Mouse (Mus musculus) erythroblast, embryonic 14.5 days (primary cell): ENCODE data around the gene Plscr3. TPM values are rescaled to one million over a fixed set of nuclear protein-coding genes. Genes with fewer than 3 reads are reported as not detected.

ENCODE experiments used
- H3K27me3 ChIP-seq: 2 replicates; pipeline ENCODE4 v1.6.1; 2012; ENCODE audit warnings: inconsistent platforms; ENCODE audit not compliant: control insufficient read depth
- H3K36me3 ChIP-seq: 2 replicates; pipeline ENCODE4 v1.6.1; 2012; ENCODE audit warnings: mild to moderate bottlenecking, inconsistent platforms; ENCODE audit not compliant: control insufficient read depth
- H3K4me1 ChIP-seq: 2 replicates; pipeline ENCODE4 v1.6.1; 2012; ENCODE audit warnings: inconsistent platforms; ENCODE audit not compliant: control insufficient read depth
- H3K4me3 ChIP-seq: replicated peaks from 2 replicates; pipeline ENCODE3; 2012; ENCODE audit warnings: moderate library complexity, mild to moderate bottlenecking, inconsistent platforms
- H3K9me3 ChIP-seq: 2 replicates; pipeline ENCODE4 v1.6.1; 2012; ENCODE audit warnings: low read length, inconsistent platforms, mixed read lengths; ENCODE audit not compliant: control insufficient read depth
- GATA1 ChIP-seq: IDR thresholded peaks from 2 replicates; pipeline ENCODE4 v1.6.1; 2012; ENCODE audit warnings: low read length, inconsistent platforms, mixed read lengths
- TAL1 ChIP-seq: IDR thresholded peaks from 3 replicates; pipeline ENCODE4 v1.6.1; 2012; ENCODE audit warnings: low read length, inconsistent platforms, mixed read lengths
- polyA plus RNA-seq: library from polyadenylated mRNA; stranded (reverse); fragments of >175 nt; gene quantifications from 2 replicates; pipeline ENCODE4 v1.2.3, GENCODE M21; 2012

The Plscr3 gene
- polyA plus RNA-seq, 1 experiment = 4.4 TPM

- peaks cover 88% of the 10 kb centered on the region for H3K27me3 ChIP-seq
- no peak for TF ChIP-seq TAL1
- TF ChIP-seq GATA1 = no peak
- H3K4me3 ChIP-seq = peak overlapping the region; percentile 45
- H3K9me3 ChIP-seq = peaks cover 46% of the 10 kb centered on the region
- H3K36me3 ChIP-seq = no peaks in the 10 kb centered on the region
- peaks cover 52% of the 10 kb centered on the region for H3K4me1 ChIP-seq
These were observed 42.2 kb upstream of the Plscr3 start for GRCm38 (mm10) chr11:69803786-69804651.

GRCm38 (mm10) chr11:69804652-69804940 lies 41.6 kb upstream of the Plscr3 start:
- TF ChIP-seq TAL1 (no peak), GATA1 (no peak)
- peaks cover 46% of the 10 kb centered on the region for H3K4me1 ChIP-seq
- no peaks in the 10 kb centered on the region for H3K36me3 ChIP-seq
- H3K4me3 ChIP-seq = no peak overlapping the region
- peaks cover 88% of the 10 kb centered on the region for H3K27me3 ChIP-seq
- H3K9me3 ChIP-seq = peaks cover 42% of the 10 kb centered on the region

DNA sequence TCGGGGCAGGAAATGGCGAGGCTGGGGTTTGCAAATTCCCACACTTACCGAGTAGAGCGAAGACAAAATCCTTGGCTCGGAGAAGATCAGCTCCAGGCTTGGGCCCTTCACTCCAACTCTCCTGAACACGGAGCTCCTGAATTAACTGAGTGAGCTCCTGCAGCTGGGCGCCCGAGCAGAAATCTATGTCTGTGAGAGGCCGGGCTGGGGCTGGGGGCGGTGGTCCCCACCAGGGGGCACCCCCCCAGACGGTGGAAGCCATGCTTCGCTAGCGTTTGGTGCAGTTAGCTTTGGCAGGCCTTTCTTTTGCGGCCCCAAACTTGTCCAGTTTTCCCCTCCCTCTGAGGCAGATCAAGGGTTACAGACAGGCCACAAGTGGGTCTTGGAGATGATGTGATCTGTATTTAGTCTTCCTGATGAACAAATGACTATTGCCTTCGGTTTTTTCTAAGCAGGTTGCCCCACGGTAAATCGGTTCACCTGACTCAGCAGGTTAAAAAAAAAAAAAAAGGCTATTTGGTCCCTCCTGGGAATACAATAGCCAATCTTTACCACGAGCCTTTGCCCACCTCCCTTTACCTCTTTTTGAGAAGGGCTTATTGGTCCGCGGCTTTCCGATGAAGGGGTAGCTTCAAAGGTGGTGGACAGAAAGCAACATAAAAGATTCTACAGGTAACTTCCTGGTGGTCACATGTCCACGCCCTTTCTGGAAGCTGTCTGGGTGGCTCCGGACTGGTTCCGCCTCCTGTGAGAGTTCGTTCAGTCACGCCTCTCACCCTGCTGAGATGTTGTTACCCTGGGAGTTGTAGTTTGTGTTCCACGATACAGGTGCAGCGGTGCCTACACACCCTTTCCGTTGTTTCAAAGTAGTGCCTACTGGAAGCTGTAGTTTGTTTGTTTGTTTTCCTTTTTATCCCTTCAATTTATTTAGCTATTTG lies 40.9 kb upstream of the Plscr3 start, which contains the start of gene Tmem102:
Gene Tmem102 (minus strand): TSS at position 653 of the 938 bp plus-strand sequence.
- peaks cover 38% of the 10 kb centered on the region for H3K9me3 ChIP-seq
- TF ChIP-seq TAL1 = no peak
- TF ChIP-seq GATA1 = no peak
- H3K4me3 ChIP-seq = no peak within 1 kb of the TSS

GRCm38 (mm10) chr11:69806378-69806777 lies 39.8 kb upstream of the Plscr3 start:
- peaks cover 87% of the 10 kb centered on the region for H3K27me3 ChIP-seq
- no peak for TF ChIP-seq GATA1
- TF ChIP-seq TAL1 = no peak
- peaks cover 33% of the 10 kb centered on the region for H3K4me1 ChIP-seq
- H3K36me3 ChIP-seq = no peaks in the 10 kb centered on the region
- no peak overlapping the region for H3K4me3 ChIP-seq
- peaks cover 29% of the 10 kb centered on the region for H3K9me3 ChIP-seq

More for the DNA sequence above, 40.9 kb upstream of the Plscr3 start, which contains the start of gene Tmem102:
- Histone ChIP-seq H3K36me3 (no peaks in the 10 kb centered on the region), H3K27me3 (peaks cover 87% of the 10 kb centered on the region), H3K4me1 (peaks cover 43% of the 10 kb centered on the region)

- Histone ChIP-seq H3K9me3 (peaks cover 17% of the 10 kb centered on the region; the same call in 1 of the 2 replicates), H3K27me3 (peaks cover 79% of the 10 kb centered on the region), H3K4me3 (no peak overlapping the region), H3K4me1 (peaks cover 27% of the 10 kb centered on the region), H3K36me3 (no peaks in the 10 kb centered on the region)
- TF ChIP-seq GATA1 (no peak), TAL1 (no peak)
These were observed 38.5 kb upstream of the Plscr3 start for GRCm38 (mm10) chr11:69807641-69808040.

GRCm38 (mm10) chr11:69810280-69810679 lies 35.9 kb upstream of the Plscr3 start:
- Histone ChIP-seq H3K27me3 (peaks cover 65% of the 10 kb centered on the region), H3K4me1 (peaks cover 2% of the 10 kb centered on the region; the same call in 1 of the 2 replicates), H3K9me3 (0 out of 2 replicates have a peak, but pooled peaks cover 2% of the 10 kb centered on the region)

DNA sequence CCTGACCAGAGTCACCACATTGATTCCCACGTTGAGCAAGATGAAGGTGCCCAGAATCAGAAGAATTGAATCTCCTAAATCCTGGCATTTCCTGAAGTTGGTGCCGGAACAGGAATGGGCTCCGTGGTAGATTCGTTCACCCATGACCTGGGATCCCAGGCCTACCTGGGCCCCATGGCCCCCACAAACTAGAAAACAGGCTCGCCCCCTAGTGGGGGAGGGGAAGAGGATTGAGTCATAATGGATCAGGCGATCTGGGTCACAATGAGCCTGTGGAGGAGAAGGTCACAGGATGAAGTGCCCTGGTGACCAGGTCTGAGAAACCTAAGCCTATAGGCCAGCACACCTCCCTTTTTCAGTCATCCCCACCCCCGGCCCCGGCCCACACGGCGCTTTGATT lies 31.0 kb upstream of the Plscr3 start, which contains the start of gene Gm39566:
Gene Gm39566 (minus strand): TSS at position 144 of the 400 bp plus-strand sequence.
- no peak within 1 kb of the TSS for H3K4me3 ChIP-seq
- no peak for TF ChIP-seq TAL1
- no peak for TF ChIP-seq GATA1
- peaks cover 11% of the 10 kb centered on the region for H3K9me3 ChIP-seq
- peaks cover 42% of the 10 kb centered on the region for H3K27me3 ChIP-seq
- H3K4me1 ChIP-seq = no peaks in the 10 kb centered on the region
- no peaks in the 10 kb centered on the region for H3K36me3 ChIP-seq

More at GRCm38 (mm10) chr11:69810280-69810679, 35.9 kb upstream of the Plscr3 start:
- TF ChIP-seq TAL1 (no peak), GATA1 (no peak)
- no peak overlapping the region for H3K4me3 ChIP-seq
- H3K36me3 ChIP-seq = no peaks in the 10 kb centered on the region

DNA sequence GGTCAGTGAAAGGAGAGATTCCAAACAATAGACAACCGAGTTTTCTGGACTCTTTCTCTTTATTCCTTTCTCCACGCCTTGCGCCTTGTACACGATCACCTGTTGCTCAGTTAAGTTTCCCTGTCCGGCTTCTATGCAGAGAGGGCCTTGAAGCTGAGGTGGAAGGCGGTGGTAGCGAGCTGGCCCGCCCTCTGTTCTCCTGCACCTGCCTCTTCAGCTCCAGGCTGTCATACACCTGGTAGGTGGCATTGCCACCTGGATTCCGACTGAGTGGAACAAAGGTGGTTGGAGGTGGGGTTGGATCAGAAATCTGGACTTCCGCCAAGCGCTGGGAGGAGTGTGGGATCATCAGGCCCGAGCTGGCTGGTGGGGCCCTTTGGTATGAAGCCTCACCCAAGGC lies 29.7 kb upstream of the Plscr3 start:
- Histone ChIP-seq H3K4me1 (no peaks in the 10 kb centered on the region), H3K4me3 (no peak overlapping the region), H3K36me3 (no peaks in the 10 kb centered on the region), H3K9me3 (peaks cover 11% of the 10 kb centered on the region), H3K27me3 (peaks cover 28% of the 10 kb centered on the region)
- no peak for TF ChIP-seq GATA1
- no peak for TF ChIP-seq TAL1

DNA sequence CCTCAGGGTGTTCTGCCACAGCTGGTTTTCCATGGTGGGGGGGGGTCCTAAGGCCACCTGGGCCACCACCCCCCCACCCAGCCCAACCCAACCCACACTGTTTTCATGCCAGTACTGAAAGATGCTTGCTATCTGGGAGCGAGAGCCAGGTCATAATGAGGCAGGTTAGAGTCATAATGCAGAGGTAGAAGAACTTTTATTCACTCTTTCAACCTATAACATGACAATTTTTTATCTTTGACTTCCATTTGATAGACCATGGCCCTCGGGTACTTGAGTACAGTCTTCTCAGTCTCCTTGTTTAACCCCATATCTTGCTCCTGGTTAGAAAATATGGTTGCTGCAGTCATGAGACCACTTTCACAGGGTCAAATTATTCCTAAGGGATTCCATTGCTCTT lies 27.8 kb upstream of the Plscr3 start, which contains the start of gene Spem2:
Gene Spem2 (minus strand): TSS at position 101 of the 400 bp plus-strand sequence.
- H3K4me1 ChIP-seq = no peaks in the 10 kb centered on the region
- peaks cover 11% of the 10 kb centered on the region for H3K9me3 ChIP-seq
- H3K4me3 ChIP-seq = no peak within 1 kb of the TSS
- no peak for TF ChIP-seq TAL1
- TF ChIP-seq GATA1 = no peak
- no peaks in the 10 kb centered on the region for H3K36me3 ChIP-seq
- peaks cover 21% of the 10 kb centered on the region for H3K27me3 ChIP-seq
